Mouse (Mus musculus) heart, postnatal 0 days (tissue): ENCODE data around the gene Tmem203. TPM values are rescaled to one million over a fixed set of nuclear protein-coding genes. Genes with fewer than 3 reads are reported as not detected.

Source experiments
- ATAC-seq: fragments of 200-750 bp; cut with Nextera tagmentation; 2 replicates; pipeline ENCODE4 v1.8.0; 2017; ENCODE audit warnings: low read depth, moderate number of reproducible peaks, moderate library complexity; ENCODE audit not compliant: insufficient read depth
- DNase-seq: peaks from one replicate; pipeline ENCODE4 v3.0.0-alpha.2; 2016; ENCODE audit warnings: low spot score
- H3K27ac ChIP-seq: fragments of 300-500 bp; sonication (generic); 2 replicates; pipeline ENCODE4 v1.5.1; 2014; ENCODE audit warnings: low read depth, mild to moderate bottlenecking
- H3K27me3 ChIP-seq: fragments of 300-500 bp; sonication (generic); 2 replicates; pipeline ENCODE4 v1.6.1; 2014; ENCODE audit warnings: low read length, mixed read lengths; ENCODE audit not compliant: control insufficient read depth, insufficient read depth
- H3K36me3 ChIP-seq: fragments of 300-500 bp; sonication (generic); replicated peaks from 2 replicates; pipeline ENCODE4 v1.6.1; 2014; ENCODE audit warnings: low read length, mixed read lengths; ENCODE audit not compliant: control insufficient read depth, insufficient read depth
- H3K4me1 ChIP-seq: fragments of 300-500 bp; sonication (generic); 2 replicates; pipeline ENCODE4 v1.6.1; 2014; ENCODE audit warnings: antibody characterized with exemption; ENCODE audit not compliant: control insufficient read depth, insufficient read depth
- H3K4me2 ChIP-seq: fragments of 300-500 bp; sonication (generic); 2 replicates; pipeline ENCODE4 v1.6.1; 2014; ENCODE audit warnings: low read depth, mild to moderate bottlenecking, low read length, moderate library complexity
- H3K4me3 ChIP-seq: fragments of 300-500 bp; sonication (generic); 2 replicates; pipeline ENCODE4 v1.5.1; 2014; ENCODE audit warnings: low read depth, low read length
- H3K9ac ChIP-seq: fragments of 300-500 bp; sonication (generic); replicated peaks from 2 replicates; pipeline ENCODE4 v1.6.1; 2014; ENCODE audit warnings: low read depth, low read length, mixed read lengths
- H3K9me3 ChIP-seq: fragments of 300-500 bp; sonication (generic); replicated peaks from 2 replicates; pipeline ENCODE4 v1.6.1; 2016; ENCODE audit warnings: low read length; ENCODE audit not compliant: control insufficient read depth
- CTCF ChIP-seq: IDR thresholded peaks from 2 replicates; pipeline ENCODE4 v1.5.1; 2016; ENCODE audit warnings: antibody characterized with exemption, control low read depth, low read depth
- EP300 ChIP-seq: IDR thresholded peaks from 2 replicates; pipeline ENCODE4 v1.6.1; 2016; ENCODE audit warnings: antibody characterized with exemption, low read depth
- WGBS: fragments of 180-500 bp; shearing (Covaris S2); extraction: QIAGEN DNeasy Blood & Tissue Kit; methylation state at CpG from one replicate; pipeline ENCODE4 v1.1.7; 2014; 5-methylcytosine and 5-hydroxymethylcytosine counted together
- polyA plus RNA-seq: library from polyadenylated mRNA; unstranded; fragments of >200 nt; fragmentation: Nextera tagmentation; extraction: Ambion mirVana; gene quantifications from 2 replicates; pipeline ENCODE4 v1.2.1, GENCODE M21; 2015
- total RNA-seq: library from RNA; depleted of rRNA; stranded (reverse); fragments of >200 nt; gene quantifications from 2 replicates; pipeline ENCODE4 v1.2.3, GENCODE M21; 2014; ENCODE audit warnings: low replicate concordance

Gene Tmem203
- total and polyA plus RNA-seq, 2 experiments from 2014 or later = 25.6 to 42.0 TPM

DNA sequence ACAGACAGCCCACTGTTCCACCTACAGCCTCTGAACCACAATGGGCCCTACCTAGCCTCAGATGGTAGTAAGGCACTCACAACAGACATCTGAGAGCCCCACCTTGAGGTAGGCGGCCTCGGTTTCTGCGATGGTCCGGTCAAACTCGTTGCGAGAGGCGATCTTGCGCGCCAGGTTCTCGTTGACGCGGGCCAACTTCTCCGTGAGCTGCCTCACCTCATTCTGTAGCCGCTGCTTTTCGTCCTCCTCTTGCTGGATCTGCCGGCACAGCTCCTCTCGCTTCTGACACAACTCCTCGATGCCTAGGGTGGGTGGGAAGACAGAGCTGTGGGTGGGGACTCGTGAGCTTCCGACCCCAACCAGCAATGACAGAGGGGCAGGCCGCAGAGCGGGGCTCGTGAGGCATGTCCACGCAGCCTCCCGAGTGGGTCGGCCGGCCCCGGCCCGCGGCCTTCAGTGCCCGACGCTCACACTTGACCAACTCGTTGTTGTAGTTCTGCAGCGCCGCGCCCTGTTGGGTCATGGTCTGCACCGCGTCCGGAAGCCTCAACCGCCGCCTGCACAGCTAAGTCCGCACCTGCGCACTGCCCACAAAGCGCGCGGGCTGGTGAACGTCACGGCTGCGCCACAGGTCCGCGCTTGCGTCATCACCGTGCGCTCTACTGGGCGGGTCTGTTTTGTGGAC is 16.7 kb downstream of the Tmem203 start, which contains the start of the genes Ssna1 and Anapc2:
TSS of gene Ssna1 (minus strand) at position 612 of the 685 bp plus-strand sequence.
TSS of gene Anapc2 (plus strand) at position 652 of the 685 bp plus-strand sequence.
- peaks cover 22% of the 10 kb centered on the region for H3K4me1 ChIP-seq
- peak within 1 kb of the TSS; percentile 87 for H3K27ac ChIP-seq
- DNase-seq (peak; percentile 91), ATAC-seq (peak; percentile 98)
- H3K9me3 ChIP-seq = no peaks in the 10 kb centered on the region
- H3K4me3 ChIP-seq = peak within 1 kb of the TSS; percentile 80
- H3K9ac ChIP-seq = peak within 1 kb of the TSS; percentile 67
- no peaks in the 10 kb centered on the region for H3K27me3 ChIP-seq
- WGBS = under 1% methylated on average over 55 of the region's 55 CpGs
- TF ChIP-seq CTCF (peak; percentile 40), EP300 (no peak)
- peak within 1 kb of the TSS; percentile 85 for H3K4me2 ChIP-seq
- peaks cover 51% of the 10 kb centered on the region for H3K36me3 ChIP-seq

DNA sequence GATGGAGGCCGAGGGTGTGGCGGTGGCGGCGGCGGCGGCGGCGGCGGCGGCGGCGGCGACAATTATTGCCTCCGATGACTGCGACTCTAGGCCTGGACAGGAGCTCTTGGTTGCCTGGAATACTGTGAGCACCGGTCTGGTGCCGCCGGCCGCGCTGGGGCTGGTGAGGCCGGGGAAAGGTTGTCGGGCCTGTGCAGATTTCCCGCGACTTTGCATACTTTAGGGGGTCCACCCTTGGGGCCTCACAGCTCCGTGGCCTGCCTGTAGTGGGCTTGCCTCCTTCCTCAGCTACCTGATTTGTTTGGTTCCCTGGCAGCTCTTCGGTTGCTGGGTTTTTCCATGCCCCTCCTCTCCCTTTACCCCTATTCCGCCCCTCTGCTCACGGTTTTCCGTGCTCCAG is 17.3 kb downstream of the Tmem203 start:
- Histone ChIP-seq H3K4me1 (peaks cover 17% of the 10 kb centered on the region), H3K4me2 (peak overlapping the region; percentile 85), H3K4me3 (peak overlapping the region; percentile 80), H3K36me3 (peaks cover 56% of the 10 kb centered on the region), H3K9ac (peak overlapping the region; percentile 67), H3K27ac (peak overlapping the region; percentile 87), H3K9me3 (no peaks in the 10 kb centered on the region), H3K27me3 (no peaks in the 10 kb centered on the region)
- TF ChIP-seq CTCF (no peak), EP300 (no peak)
- ATAC-seq (peak; percentile 9; the same call in 1 of the 2 replicates), DNase-seq (no peak)
- WGBS = 0% methylated on average over 28 of the region's 29 CpGs

DNA sequence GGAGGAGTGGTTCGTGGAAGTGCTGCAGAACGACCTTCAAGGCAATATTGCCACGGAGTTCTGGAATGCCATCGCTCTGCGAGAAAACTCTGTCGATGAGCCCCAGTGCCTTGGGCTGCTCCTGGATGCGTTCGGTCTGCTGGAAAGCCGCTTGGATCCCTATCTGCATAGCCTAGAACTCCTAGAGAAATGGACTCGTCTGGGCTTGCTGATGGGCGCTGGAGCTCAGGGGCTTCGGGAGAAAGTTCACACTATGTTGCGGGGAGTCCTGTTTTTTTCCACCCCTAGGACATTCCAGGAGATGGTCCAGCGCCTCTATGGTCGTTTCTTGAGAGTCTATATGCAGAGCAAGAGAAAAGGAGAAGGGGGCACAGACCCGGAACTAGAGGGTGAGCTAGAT is 17.8 kb downstream of the Tmem203 start:
- Histone ChIP-seq H3K4me1 (peaks cover 17% of the 10 kb centered on the region), H3K9me3 (no peaks in the 10 kb centered on the region), H3K4me3 (peak overlapping the region; percentile 80), H3K36me3 (peaks cover 61% of the 10 kb centered on the region), H3K27ac (peak overlapping the region; percentile 87), H3K27me3 (no peaks in the 10 kb centered on the region), H3K9ac (peak overlapping the region; percentile 67), H3K4me2 (peak overlapping the region; percentile 85)
- no peak for TF ChIP-seq CTCF
- no peak for TF ChIP-seq EP300
- no peak for DNase-seq
- WGBS = 24% methylated on average over 16 of the region's 16 CpGs
- ATAC-seq = no peak

DNA sequence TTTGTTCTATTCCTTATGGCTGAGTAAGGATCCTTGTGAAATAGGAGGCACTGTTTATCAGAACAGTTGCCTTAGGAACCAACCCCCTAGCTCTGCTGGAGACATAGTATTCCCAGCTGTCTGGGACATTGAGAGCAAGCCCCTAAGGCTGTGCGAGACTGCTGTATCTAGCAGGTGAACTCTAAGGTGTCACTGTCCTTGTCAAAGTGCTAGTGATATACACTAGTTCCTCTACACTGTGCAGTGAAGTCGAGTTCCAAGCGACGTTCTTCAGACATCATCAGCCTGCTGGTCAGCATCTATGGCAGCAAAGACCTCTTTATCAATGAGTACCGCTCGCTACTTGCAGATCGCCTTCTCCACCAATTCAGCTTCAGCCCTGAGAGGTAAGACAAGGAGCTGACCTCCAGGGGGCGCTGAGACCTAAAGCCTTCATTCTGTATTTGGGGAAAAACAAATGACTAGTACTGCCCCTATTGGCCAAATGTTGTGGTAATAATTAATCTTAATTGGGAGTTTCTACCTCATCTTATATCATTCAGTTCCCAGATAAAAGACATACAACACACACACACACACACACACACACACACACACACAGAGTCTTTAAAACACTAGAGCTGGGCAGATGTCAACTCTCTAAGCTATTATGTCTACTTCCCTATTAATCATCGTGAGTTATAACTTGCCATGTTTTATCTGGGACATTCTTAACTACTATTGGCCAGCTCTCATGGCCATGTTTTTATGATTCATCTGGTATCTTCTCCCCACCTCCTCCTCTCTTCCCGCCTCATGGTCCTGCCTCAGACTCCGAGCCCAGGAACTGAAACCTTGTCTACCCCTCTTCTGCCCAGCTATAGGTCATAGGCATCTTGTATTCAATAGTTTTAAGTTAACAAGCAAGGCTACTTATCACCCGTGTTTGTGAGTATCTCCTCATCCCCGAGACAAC is 24.0 kb downstream of the Tmem203 start:
- no peak overlapping the region for H3K27ac ChIP-seq
- peaks cover 93% of the 10 kb centered on the region for H3K36me3 ChIP-seq
- H3K27me3 ChIP-seq = no peaks in the 10 kb centered on the region
- TF ChIP-seq EP300 (no peak), CTCF (peak; percentile 83)
- H3K9me3 ChIP-seq = no peaks in the 10 kb centered on the region
- no peak overlapping the region for H3K4me3 ChIP-seq
- peak; percentile 74 for DNase-seq
- no peak overlapping the region for H3K4me2 ChIP-seq
- no peaks in the 10 kb centered on the region for H3K4me1 ChIP-seq
- H3K9ac ChIP-seq = no peak overlapping the region
- 0 out of 2 replicates have a peak, but pooled peaks have one; percentile 33 for ATAC-seq
- 55% methylated on average over 13 of the region's 13 CpGs for WGBS

DNA sequence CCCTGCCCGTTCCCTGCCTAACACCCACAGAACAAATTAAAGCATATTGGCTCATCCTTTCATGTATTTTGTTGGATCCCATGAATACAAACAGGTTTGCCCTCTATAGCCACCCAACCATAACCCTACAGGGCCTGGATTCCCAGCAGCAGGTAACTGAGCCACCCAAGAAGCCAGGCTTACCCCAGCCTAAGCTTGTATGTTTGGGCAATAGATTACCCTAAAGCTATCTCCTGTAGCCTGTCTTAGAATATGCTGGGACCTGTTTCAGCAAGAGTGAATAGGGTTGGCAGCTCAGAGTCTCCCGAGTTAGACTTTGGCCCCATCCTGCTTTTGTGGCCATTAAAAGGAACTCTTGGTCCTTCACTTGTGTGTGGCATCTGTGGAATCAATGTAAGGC is 30.3 kb downstream of the Tmem203 start:
- Histone ChIP-seq H3K4me2 (no peak overlapping the region), H3K4me3 (no peak overlapping the region), H3K9me3 (no peaks in the 10 kb centered on the region), H3K9ac (no peak overlapping the region), H3K36me3 (peaks cover 51% of the 10 kb centered on the region), H3K27me3 (peaks cover 26% of the 10 kb centered on the region), H3K27ac (no peak overlapping the region), H3K4me1 (peaks cover 7% of the 10 kb centered on the region)
- no peak for TF ChIP-seq CTCF
- ATAC-seq = no peak
- WGBS = 89% methylated on average over 2 of the region's 2 CpGs
- DNase-seq = no peak
